Mouse (Mus musculus) c-Kit-negative CD71-positive TER-119-positive erythroid progenitor cells, embryonic 14.5 days (primary cell): ENCODE data around the gene Ssrp1.

Experiments
- DNase-seq: peaks from one replicate; pipeline ENCODE4 v3.0.0-alpha.2; 2013; ENCODE audit warnings: low read depth, low spot score

Gene Ssrp1

DNA sequence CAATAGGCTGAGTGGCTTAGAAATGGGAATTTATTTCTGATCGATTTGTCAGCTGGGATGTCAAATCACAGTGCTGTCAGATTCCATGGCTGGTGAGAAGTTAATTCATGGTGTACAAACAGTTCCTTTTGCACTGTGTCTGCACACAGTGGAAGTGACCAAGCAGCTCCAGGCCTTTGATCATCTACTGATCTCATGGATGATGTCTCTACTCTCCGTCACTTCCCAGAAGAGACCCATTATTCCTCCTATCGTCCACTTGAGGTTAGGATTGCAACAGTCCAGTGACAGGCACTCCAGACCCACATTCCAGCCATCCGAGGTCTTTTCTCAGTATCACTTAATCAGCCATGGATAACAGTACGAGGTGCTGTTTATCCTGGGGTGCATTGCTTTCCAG is 36.7 kb downstream of the Ssrp1 start:
- DNase-seq: no peak

DNA sequence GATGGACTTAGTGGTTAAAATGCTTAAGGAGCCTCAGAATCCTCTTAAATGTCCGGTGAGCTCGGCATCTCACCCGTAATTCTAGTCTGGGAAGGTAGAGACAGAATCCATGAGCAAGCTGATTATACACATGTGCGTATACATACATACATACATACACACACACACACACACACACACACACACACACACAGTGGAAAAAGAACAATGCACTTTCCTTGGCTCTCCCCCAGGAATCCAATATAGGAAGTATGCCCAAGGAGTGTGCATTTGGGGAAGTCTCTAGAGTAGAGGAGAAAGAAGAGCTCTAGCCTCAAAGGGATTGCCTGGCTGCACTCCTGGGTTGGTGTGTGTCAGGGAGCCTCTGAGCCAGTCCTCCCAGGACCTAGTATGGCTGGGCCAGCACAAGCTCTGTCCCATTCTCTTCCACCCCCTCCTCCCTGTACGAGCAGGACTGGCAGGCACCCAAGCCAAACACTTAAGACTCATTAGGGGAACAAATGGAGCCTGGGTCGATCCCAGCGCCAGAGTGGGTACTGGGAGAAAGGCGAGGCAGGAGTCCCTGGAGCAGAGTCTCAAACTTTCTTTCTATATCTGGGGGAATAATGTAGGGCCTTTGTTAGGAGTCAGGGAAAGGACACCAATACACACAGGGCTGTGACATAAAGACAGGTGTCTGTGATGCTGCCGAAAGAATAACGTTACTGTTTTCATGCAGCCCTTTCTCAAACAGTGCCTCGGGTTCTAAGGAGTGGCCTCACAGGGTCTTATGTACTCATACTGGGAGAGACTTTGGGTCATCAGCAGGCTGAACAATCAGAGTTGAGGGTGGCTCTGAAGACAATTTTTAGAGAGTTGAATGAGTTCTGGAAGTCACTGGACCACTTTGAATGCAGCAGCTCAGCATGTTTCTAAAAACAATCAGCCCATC is 51.9 kb downstream of the Ssrp1 start:
- DNase-seq: no peak

DNA sequence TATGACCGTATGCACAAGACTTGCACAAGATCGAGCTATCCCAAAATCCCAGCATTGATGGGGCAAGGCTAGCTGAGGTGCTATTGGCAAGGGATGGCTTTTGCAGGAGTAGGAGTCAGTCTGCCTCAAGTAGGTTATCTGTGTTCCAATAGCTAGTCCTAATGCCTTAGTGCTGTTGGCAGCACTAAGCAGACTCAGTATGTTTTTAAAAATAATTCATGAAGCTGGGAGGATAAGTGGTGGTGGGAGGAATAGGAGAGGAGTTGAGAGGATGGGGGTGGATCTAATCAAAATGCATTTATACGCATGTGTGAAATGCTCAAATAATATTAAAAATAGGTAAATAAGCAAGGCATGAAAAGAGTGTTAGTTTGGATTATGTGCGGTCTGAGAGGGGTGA is 54.3 kb downstream of the Ssrp1 start:
- no peak for DNase-seq

DNA sequence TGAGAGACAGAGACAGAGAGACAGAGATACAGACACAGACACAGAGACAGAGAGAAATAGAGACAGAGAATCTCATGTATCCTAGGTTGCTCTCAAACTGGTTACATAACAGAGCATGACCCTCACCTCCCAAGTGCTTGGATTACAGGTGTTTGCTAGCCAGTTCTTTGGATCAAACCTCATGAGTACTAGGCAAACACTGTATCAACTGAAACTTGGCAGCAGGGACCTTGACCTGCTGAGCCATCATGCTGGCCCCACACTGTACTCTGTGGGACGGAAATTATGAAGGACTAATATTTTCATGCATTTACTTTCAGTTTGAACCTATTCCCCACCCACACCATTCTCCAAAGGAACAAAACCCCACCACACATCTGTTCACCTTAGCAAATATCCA is 56.3 kb downstream of the Ssrp1 start:
- no peak for DNase-seq

DNA sequence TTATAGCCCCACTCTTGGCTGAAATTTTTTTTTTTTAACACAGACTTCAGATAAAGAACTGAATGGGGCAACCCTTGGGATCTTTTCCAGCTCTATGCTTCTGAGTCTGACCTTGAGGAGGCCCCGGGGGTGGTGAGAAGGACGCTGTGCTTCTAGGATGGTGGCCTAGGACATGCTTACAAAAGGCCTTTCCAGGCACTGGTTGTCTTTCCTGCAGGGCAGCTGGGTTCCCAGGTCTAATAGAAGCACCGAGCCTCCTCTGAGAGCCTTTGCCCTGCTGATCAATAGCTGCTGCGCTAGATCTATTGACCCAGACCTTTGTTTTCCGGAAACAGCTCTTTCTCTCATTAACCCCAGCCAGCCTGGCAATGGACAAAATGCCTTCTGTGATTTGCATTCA is 58.9 kb downstream of the Ssrp1 start:
- no peak for DNase-seq
